Mouse (Mus musculus): ENCODE data around the gene Fhl5. TPM values are rescaled to one million over a fixed set of nuclear protein-coding genes. Genes with fewer than 3 reads are reported as not detected.
A peak's percentile ranks its signal among the peaks of the same experiment; 100 is the strongest.

Fhl5 gene
- polyA plus RNA-seq, 1 experiment from 2014 or later, result not detected

DNA sequence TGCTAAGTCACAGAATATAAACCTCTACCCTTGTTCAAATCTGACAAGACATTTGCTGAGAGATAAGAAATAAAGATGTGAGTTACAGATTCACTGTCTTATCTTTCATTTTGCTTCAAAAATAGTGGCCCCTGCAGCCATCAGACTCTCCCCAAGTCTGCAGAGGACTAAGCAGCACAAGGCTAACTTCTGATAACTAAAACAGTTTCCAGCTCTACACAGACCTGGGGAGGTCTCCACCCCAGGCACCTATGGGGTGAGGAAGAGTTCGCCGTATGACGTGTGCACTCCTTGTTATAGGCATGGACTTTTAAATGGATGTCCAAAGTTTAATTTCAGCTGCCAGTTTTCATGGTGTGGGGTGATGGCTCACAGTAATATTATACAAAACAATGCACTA, 10.1 kb downstream of the Fhl5 start:
- Histone ChIP-seq H3K27me3 (ENCODE audit: insufficient read depth, low read length) (no peaks in the 10 kb centered on the region), H3K36me3 (ENCODE audit: insufficient read depth, low read length) (no peaks in the 10 kb centered on the region), H3K9ac (replicated peaks; ENCODE audit: low read length) (no peak overlapping the region), H3K4me2 (replicated peaks; ENCODE audit: low read depth, low read length) (no peak overlapping the region), H3K9me3 (ENCODE audit: low read length) (no peaks in the 10 kb centered on the region), H3K4me3 (ENCODE audit: low read length) (no peak overlapping the region), H3K4me1 (ENCODE audit: insufficient read depth, low read length) (no peaks in the 10 kb centered on the region), H3K27ac (ENCODE audit: low read length) (no peak overlapping the region)
- WGBS, result 90% methylated on average over 3 of the region's 3 CpGs
- no peak for ATAC-seq (ENCODE audit: low FRiP score, low TSS enrichment)

DNA sequence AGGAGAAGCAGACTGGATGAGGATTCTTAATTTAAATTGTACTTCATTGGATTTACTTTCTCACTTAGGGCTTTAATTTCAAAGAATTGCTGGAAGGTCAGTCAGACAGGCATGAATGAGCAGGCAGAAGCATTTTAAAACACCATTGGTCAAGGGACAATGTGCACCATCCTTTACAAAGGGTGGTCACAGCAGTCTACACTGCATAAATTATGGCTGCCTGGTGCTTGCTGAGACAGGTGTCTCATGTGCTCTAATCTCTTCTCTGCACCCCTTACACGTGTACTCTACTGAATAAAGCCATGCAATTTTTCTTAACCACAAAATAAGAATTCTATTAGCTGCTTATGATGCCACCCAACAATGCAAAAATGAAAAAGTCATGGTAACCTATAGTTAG, 15.1 kb downstream of the Fhl5 start:
- H3K9ac ChIP-seq (replicated peaks; ENCODE audit: low read length), result no peak overlapping the region
- no peak overlapping the region for H3K27ac ChIP-seq (ENCODE audit: low read length)
- no peaks in the 10 kb centered on the region for H3K4me1 ChIP-seq (ENCODE audit: insufficient read depth, low read length)
- peak; percentile 67; the same call in 1 of the 2 replicates for ATAC-seq (ENCODE audit: low FRiP score, low TSS enrichment)
- H3K4me3 ChIP-seq (ENCODE audit: low read length), result no peak overlapping the region
- no peaks in the 10 kb centered on the region for H3K9me3 ChIP-seq (ENCODE audit: low read length)
- 14% methylated on average over 1 of the region's 1 CpGs for whole genome bisulfite sequencing
- no peaks in the 10 kb centered on the region for H3K36me3 ChIP-seq (ENCODE audit: insufficient read depth, low read length)
- no peak overlapping the region for H3K4me2 ChIP-seq (replicated peaks; ENCODE audit: low read depth, low read length)
- H3K27me3 ChIP-seq (ENCODE audit: insufficient read depth, low read length), result no peaks in the 10 kb centered on the region

DNA sequence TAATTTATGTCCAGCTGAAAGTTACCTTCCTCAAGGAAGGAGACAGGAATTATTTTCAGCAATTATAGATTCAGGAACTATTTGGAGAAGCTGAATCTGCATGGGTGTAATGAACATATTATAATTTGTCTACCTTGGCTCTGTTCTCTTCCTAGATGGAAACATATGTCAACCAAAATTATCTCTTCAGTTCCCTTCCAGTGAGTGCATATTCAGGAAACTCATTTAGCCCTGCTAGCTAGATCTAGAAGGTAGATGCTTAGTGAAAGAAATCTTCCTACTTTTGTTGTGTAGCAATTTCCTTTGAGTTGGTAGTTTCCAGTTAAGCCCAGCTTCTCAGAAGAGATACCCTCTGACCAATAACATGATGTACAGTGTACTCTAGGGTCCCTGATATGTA, 20.7 kb downstream of the Fhl5 start:
- Histone ChIP-seq H3K4me3 (ENCODE audit: low read length) (no peak overlapping the region), H3K9ac (replicated peaks; ENCODE audit: low read length) (no peak overlapping the region), H3K9me3 (ENCODE audit: low read length) (no peaks in the 10 kb centered on the region), H3K27me3 (ENCODE audit: insufficient read depth, low read length) (no peaks in the 10 kb centered on the region), H3K4me1 (ENCODE audit: insufficient read depth, low read length) (no peaks in the 10 kb centered on the region), H3K36me3 (ENCODE audit: insufficient read depth, low read length) (no peaks in the 10 kb centered on the region), H3K4me2 (replicated peaks; ENCODE audit: low read depth, low read length) (no peak overlapping the region), H3K27ac (ENCODE audit: low read length) (no peak overlapping the region)
- no peak for ATAC-seq (ENCODE audit: low FRiP score, low TSS enrichment)

DNA sequence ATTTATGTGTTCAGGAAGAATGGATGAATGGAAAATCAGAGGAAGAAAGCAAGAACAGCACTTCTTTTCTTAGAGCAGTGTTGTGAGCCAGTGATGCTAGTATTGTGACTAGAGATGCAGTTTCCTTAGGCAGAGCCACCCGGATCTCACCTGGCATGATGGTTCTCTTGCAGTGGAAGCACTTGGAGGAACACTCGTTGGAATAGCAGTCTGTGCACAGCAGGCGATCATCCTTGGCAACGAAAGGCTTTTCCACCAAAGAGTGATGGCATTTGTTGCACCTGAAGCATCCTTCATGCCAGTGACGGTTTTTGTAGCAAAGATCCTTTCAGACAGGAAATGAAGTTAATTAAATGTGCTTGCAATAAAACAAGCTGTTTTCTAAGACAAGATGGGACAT, 29.2 kb downstream of the Fhl5 start:
- H3K9me3 ChIP-seq (ENCODE audit: low read length), result no peaks in the 10 kb centered on the region
- no peaks in the 10 kb centered on the region for H3K4me1 ChIP-seq (ENCODE audit: insufficient read depth, low read length)
- no peak overlapping the region for H3K4me3 ChIP-seq (ENCODE audit: low read length)
- WGBS, result 52% methylated on average over 5 of the region's 5 CpGs
- ATAC-seq (ENCODE audit: low FRiP score, low TSS enrichment), result no peak
- H3K9ac ChIP-seq (replicated peaks; ENCODE audit: low read length), result no peak overlapping the region
- H3K27me3 ChIP-seq (ENCODE audit: insufficient read depth, low read length), result no peaks in the 10 kb centered on the region
- H3K36me3 ChIP-seq (ENCODE audit: insufficient read depth, low read length), result no peaks in the 10 kb centered on the region
- H3K4me2 ChIP-seq (replicated peaks; ENCODE audit: low read depth, low read length), result no peak overlapping the region
- no peak overlapping the region for H3K27ac ChIP-seq (ENCODE audit: low read length)

DNA sequence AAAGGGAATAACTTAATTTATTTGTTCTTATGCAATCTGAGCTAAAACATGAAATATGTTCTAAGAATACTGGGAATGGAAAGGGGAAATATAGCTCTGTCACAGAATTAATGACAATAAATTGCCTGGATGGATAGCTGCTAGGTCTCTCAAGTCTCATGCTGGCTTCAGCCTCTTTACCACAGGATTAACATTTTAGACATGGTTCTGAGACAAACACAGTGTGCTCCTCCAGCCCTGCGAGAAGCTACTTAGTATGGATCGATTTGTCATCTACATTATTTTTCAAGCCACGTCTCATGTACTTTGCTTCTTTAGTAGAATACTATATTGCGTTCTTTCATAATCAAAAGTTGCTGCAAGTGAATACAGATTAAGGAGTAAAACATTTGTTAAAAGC, 36.5 kb downstream of the Fhl5 start:
- H3K4me3 ChIP-seq (ENCODE audit: low read length), result no peak overlapping the region
- H3K27me3 ChIP-seq (ENCODE audit: insufficient read depth, low read length), result no peaks in the 10 kb centered on the region
- no peak overlapping the region for H3K27ac ChIP-seq (ENCODE audit: low read length)
- H3K36me3 ChIP-seq (ENCODE audit: insufficient read depth, low read length), result no peaks in the 10 kb centered on the region
- H3K4me2 ChIP-seq (replicated peaks; ENCODE audit: low read depth, low read length), result no peak overlapping the region
- no peak for ATAC-seq (ENCODE audit: low FRiP score, low TSS enrichment)
- H3K9ac ChIP-seq (replicated peaks; ENCODE audit: low read length), result no peak overlapping the region
- no peaks in the 10 kb centered on the region for H3K9me3 ChIP-seq (ENCODE audit: low read length)
- H3K4me1 ChIP-seq (ENCODE audit: insufficient read depth, low read length), result no peaks in the 10 kb centered on the region
- 86% methylated on average over 4 of the region's 4 CpGs for WGBS

DNA sequence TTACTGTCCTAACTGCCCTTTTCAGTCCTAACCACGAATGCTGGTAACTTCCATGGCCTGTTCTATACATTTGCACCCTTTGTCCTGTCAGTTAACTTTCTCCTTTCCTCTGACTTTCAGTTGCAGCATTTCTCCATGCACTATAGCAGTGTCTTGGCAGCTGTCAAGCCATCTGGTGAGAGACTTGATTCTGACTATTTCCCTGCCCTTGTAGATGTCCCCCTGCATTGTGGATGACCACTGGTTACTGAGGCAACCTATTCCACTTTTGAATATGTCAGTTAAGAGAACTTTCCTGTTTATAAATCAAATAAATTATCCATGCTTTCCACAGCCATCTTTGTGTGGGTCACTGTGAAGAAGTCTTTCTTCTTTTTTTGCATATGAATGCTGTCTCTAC, 45.4 kb downstream of the Fhl5 start:
- no peak overlapping the region for H3K9ac ChIP-seq (replicated peaks; ENCODE audit: low read length)
- no peaks in the 10 kb centered on the region for H3K4me1 ChIP-seq (ENCODE audit: insufficient read depth, low read length)
- no peaks in the 10 kb centered on the region for H3K36me3 ChIP-seq (ENCODE audit: insufficient read depth, low read length)
- H3K9me3 ChIP-seq (ENCODE audit: low read length), result no peaks in the 10 kb centered on the region
- no peak overlapping the region for H3K27ac ChIP-seq (ENCODE audit: low read length)
- no peaks in the 10 kb centered on the region for H3K27me3 ChIP-seq (ENCODE audit: insufficient read depth, low read length)
- no peak overlapping the region for H3K4me2 ChIP-seq (replicated peaks; ENCODE audit: low read depth, low read length)
- 68% methylated on average over 1 of the region's 1 CpGs for WGBS
- no peak for ATAC-seq (ENCODE audit: low FRiP score, low TSS enrichment)
- no peak overlapping the region for H3K4me3 ChIP-seq (ENCODE audit: low read length)

DNA sequence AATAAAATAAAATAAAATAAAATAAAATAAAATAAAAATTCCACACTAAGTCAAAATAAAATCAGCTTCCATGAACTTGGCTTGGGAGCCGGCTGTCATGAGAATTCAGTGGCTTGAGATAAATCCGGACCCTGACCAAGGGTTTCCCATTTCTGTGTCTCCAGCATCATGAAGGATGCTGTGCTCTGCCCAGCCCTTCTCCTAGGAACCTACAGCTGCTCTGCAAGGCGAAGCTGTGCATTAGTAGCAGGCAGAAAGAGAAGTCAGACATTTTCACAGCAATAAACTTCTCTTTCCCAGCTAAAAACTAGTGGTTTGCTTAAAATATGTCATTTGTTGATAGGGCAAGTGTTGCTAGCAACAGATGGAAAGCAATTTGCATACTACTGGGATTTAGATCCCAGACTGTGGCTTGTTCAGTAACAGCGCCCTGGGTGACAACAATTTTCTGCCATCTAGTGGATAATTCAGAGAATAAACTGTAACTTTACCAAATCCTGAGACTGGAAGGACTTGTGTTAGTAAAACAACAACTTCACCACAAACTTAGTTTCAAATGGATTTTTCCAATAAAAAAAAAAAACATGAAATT, 63.0 kb downstream of the Fhl5 start:
- 70% methylated on average over 4 of the region's 4 CpGs for WGBS

More for the DNA sequence above, 63.0 kb downstream of the Fhl5 start:
- Histone ChIP-seq H3K9me3 (ENCODE audit: low read length) (no peaks in the 10 kb centered on the region), H3K4me1 (ENCODE audit: insufficient read depth, low read length) (no peaks in the 10 kb centered on the region), H3K4me3 (ENCODE audit: low read length) (no peak overlapping the region), H3K27me3 (ENCODE audit: insufficient read depth, low read length) (no peaks in the 10 kb centered on the region), H3K36me3 (ENCODE audit: insufficient read depth, low read length) (no peaks in the 10 kb centered on the region), H3K4me2 (replicated peaks; ENCODE audit: low read depth, low read length) (no peak overlapping the region), H3K9ac (replicated peaks; ENCODE audit: low read length) (no peak overlapping the region), H3K27ac (ENCODE audit: low read length) (no peak overlapping the region)
- peak; percentile 54; the same call in 1 of the 2 replicates for ATAC-seq (ENCODE audit: low FRiP score, low TSS enrichment)

Other genes starting within 250 kb of the Fhl5 start
- gene Ufl1, start 38.9 kb upstream of the Fhl5 start, polyA plus RNA-seq (2015; fragmentation: Nextera tagmentation; extraction: Ambion mirVana), result 42.1 and 45.2 TPM in 2 replicates

Data from kidney, embryonic 16.5 days (tissue).